Mouse (Mus musculus): ENCODE data around the gene Prpf8. TPM values are rescaled to one million over a fixed set of nuclear protein-coding genes. Genes with fewer than 3 reads are reported as not detected.
"Not testable (repeated sequence)": the region's sequence is repeated elsewhere in the genome, so short reads cannot be mapped to it uniquely, and the experiment has no call there.

Prpf8 gene
- polyA plus RNA-seq, 1 experiment from 2014 or later = 105 TPM

GRCm38 (mm10) chr11:75455041-75455736 is 31.4 kb upstream of the Prpf8 start:
- H3K4me1 ChIP-seq (replicated peaks; ENCODE audit: control insufficient read depth, insufficient read depth, low read length) = peaks cover 65% of the 10 kb centered on the region
- H3K36me3 ChIP-seq (ENCODE audit: control insufficient read depth, insufficient read depth, low read length) = peaks cover 5% of the 10 kb centered on the region; the same call in 1 of the 2 replicates
- no peaks in the 10 kb centered on the region for H3K9me3 ChIP-seq (ENCODE audit: control insufficient read depth, low read length)
- H3K4me3 ChIP-seq (ENCODE audit: low read depth, low read length) = peak overlapping the region; percentile 75; the same call in 1 of the 2 replicates
- ATAC-seq (replicated peaks; ENCODE audit: low FRiP score) (no peak), DNase-seq (ENCODE audit: low spot score) (no peak)
- 77% methylated on average over 10 of the region's 10 CpGs for WGBS
- H3K27me3 ChIP-seq (replicated peaks; ENCODE audit: control insufficient read depth, insufficient read depth, low read length) = no peaks in the 10 kb centered on the region
- peak overlapping the region; percentile 72 for H3K27ac ChIP-seq (ENCODE audit: low read depth, low read length)
- peak overlapping the region; percentile 100 for H3K4me2 ChIP-seq
- peak overlapping the region; percentile 82 for H3K9ac ChIP-seq (ENCODE audit: low read depth, low read length)

- not testable (repeated sequence) for H3K36me3 ChIP-seq (ENCODE audit: control insufficient read depth, insufficient read depth, low read length); H3K4me3 ChIP-seq (ENCODE audit: low read depth, low read length); H3K9ac ChIP-seq (ENCODE audit: low read depth, low read length); DNase-seq (ENCODE audit: low spot score); H3K27ac ChIP-seq (ENCODE audit: low read depth, low read length); H3K9me3 ChIP-seq (ENCODE audit: control insufficient read depth, low read length); ATAC-seq (replicated peaks; ENCODE audit: low FRiP score); H3K27me3 ChIP-seq (replicated peaks; ENCODE audit: control insufficient read depth, insufficient read depth, low read length); H3K4me2 ChIP-seq
- WGBS = 90% methylated on average over 2 of the region's 2 CpGs
- H3K4me1 ChIP-seq (replicated peaks; ENCODE audit: control insufficient read depth, insufficient read depth, low read length) = peaks cover 58% of the 10 kb centered on the region
These were observed 30.6 kb upstream of the Prpf8 start for GRCm38 (mm10) chr11:75455971-75456370.

GRCm38 (mm10) chr11:75456440-75456871 is 30.2 kb upstream of the Prpf8 start:
- Histone ChIP-seq H3K27me3 (replicated peaks; ENCODE audit: control insufficient read depth, insufficient read depth, low read length) (no peaks in the 10 kb centered on the region), H3K36me3 (ENCODE audit: control insufficient read depth, insufficient read depth, low read length) (peaks cover 5% of the 10 kb centered on the region; the same call in 1 of the 2 replicates), H3K27ac (ENCODE audit: low read depth, low read length) (no peak overlapping the region), H3K9me3 (ENCODE audit: control insufficient read depth, low read length) (no peaks in the 10 kb centered on the region), H3K4me2 (no peak overlapping the region), H3K4me3 (ENCODE audit: low read depth, low read length) (no peak overlapping the region), H3K4me1 (replicated peaks; ENCODE audit: control insufficient read depth, insufficient read depth, low read length) (peaks cover 53% of the 10 kb centered on the region), H3K9ac (ENCODE audit: low read depth, low read length) (no peak overlapping the region)
- 86% methylated on average over 7 of the region's 7 CpGs for WGBS
- DNase-seq (ENCODE audit: low spot score) = no peak
- ATAC-seq (replicated peaks; ENCODE audit: low FRiP score) = no peak

GRCm38 (mm10) chr11:75458169-75458568 is 28.4 kb upstream of the Prpf8 start:
- H3K27ac ChIP-seq (ENCODE audit: low read depth, low read length) = no peak overlapping the region
- no peak for DNase-seq (ENCODE audit: low spot score)
- ATAC-seq (replicated peaks; ENCODE audit: low FRiP score) = no peak
- H3K4me3 ChIP-seq (ENCODE audit: low read depth, low read length) = no peak overlapping the region
- H3K9me3 ChIP-seq (ENCODE audit: control insufficient read depth, low read length) = no peaks in the 10 kb centered on the region
- WGBS = 17% methylated on average over 3 of the region's 3 CpGs
- H3K27me3 ChIP-seq (replicated peaks; ENCODE audit: control insufficient read depth, insufficient read depth, low read length) = no peaks in the 10 kb centered on the region
- peak overlapping the region; percentile 39 for H3K4me2 ChIP-seq
- H3K9ac ChIP-seq (ENCODE audit: low read depth, low read length) = peak overlapping the region; percentile 10; the same call in 1 of the 2 replicates
- no peaks in the 10 kb centered on the region; the same call in 1 of the 2 replicates for H3K36me3 ChIP-seq (ENCODE audit: control insufficient read depth, insufficient read depth, low read length)
- peaks cover 55% of the 10 kb centered on the region for H3K4me1 ChIP-seq (replicated peaks; ENCODE audit: control insufficient read depth, insufficient read depth, low read length)

GRCm38 (mm10) chr11:75458628-75459041 is 28.0 kb upstream of the Prpf8 start:
- H3K4me2 ChIP-seq = no peak overlapping the region; the same call in 1 of the 2 replicates
- H3K4me1 ChIP-seq (replicated peaks; ENCODE audit: control insufficient read depth, insufficient read depth, low read length) = peaks cover 57% of the 10 kb centered on the region
- H3K27me3 ChIP-seq (replicated peaks; ENCODE audit: control insufficient read depth, insufficient read depth, low read length) = no peaks in the 10 kb centered on the region
- H3K27ac ChIP-seq (ENCODE audit: low read depth, low read length) = peak overlapping the region; percentile 96
- H3K36me3 ChIP-seq (ENCODE audit: control insufficient read depth, insufficient read depth, low read length) = no peaks in the 10 kb centered on the region; the same call in 1 of the 2 replicates
- 45% methylated on average over 8 of the region's 8 CpGs for WGBS
- no peaks in the 10 kb centered on the region for H3K9me3 ChIP-seq (ENCODE audit: control insufficient read depth, low read length)
- ATAC-seq (replicated peaks; ENCODE audit: low FRiP score) (no peak), DNase-seq (ENCODE audit: low spot score) (no peak)
- no peak overlapping the region for H3K4me3 ChIP-seq (ENCODE audit: low read depth, low read length)
- peak overlapping the region; percentile 42; the same call in 1 of the 2 replicates for H3K9ac ChIP-seq (ENCODE audit: low read depth, low read length)

GRCm38 (mm10) chr11:75459141-75459711 is 27.4 kb upstream of the Prpf8 start:
- DNase-seq (ENCODE audit: low spot score) (no peak), ATAC-seq (replicated peaks; ENCODE audit: low FRiP score) (no peak)
- peak overlapping the region; percentile 96 for H3K27ac ChIP-seq (ENCODE audit: low read depth, low read length)
- no peak overlapping the region for H3K4me3 ChIP-seq (ENCODE audit: low read depth, low read length)
- H3K27me3 ChIP-seq (replicated peaks; ENCODE audit: control insufficient read depth, insufficient read depth, low read length) = no peaks in the 10 kb centered on the region
- no peaks in the 10 kb centered on the region for H3K36me3 ChIP-seq (ENCODE audit: control insufficient read depth, insufficient read depth, low read length)
- WGBS = 70% methylated on average over 5 of the region's 5 CpGs
- H3K9me3 ChIP-seq (ENCODE audit: control insufficient read depth, low read length) = no peaks in the 10 kb centered on the region
- H3K4me1 ChIP-seq (replicated peaks; ENCODE audit: control insufficient read depth, insufficient read depth, low read length) = peaks cover 52% of the 10 kb centered on the region
- no peak overlapping the region; the same call in 1 of the 2 replicates for H3K9ac ChIP-seq (ENCODE audit: low read depth, low read length)
- peak overlapping the region; percentile 94 for H3K4me2 ChIP-seq

GRCm38 (mm10) chr11:75459751-75460102 is 26.9 kb upstream of the Prpf8 start:
- Histone ChIP-seq H3K27ac (ENCODE audit: low read depth, low read length) (peak overlapping the region; percentile 96), H3K9ac (ENCODE audit: low read depth, low read length) (peak overlapping the region; percentile 37), H3K4me3 (ENCODE audit: low read depth, low read length) (peak overlapping the region; percentile 83), H3K4me2 (peak overlapping the region; percentile 94), H3K36me3 (ENCODE audit: control insufficient read depth, insufficient read depth, low read length) (0 out of 2 replicates have a peak, but pooled peaks cover 2% of the 10 kb centered on the region), H3K27me3 (replicated peaks; ENCODE audit: control insufficient read depth, insufficient read depth, low read length) (no peaks in the 10 kb centered on the region), H3K9me3 (ENCODE audit: control insufficient read depth, low read length) (no peaks in the 10 kb centered on the region), H3K4me1 (replicated peaks; ENCODE audit: control insufficient read depth, insufficient read depth, low read length) (peaks cover 50% of the 10 kb centered on the region)
- DNase-seq (ENCODE audit: low spot score) (no peak), ATAC-seq (replicated peaks; ENCODE audit: low FRiP score) (no peak)
- 21% methylated on average over 5 of the region's 5 CpGs for WGBS

- under 1% methylated on average over 19 of the region's 19 CpGs for WGBS
- DNase-seq (ENCODE audit: low spot score) (peak; percentile 85), ATAC-seq (replicated peaks; ENCODE audit: low FRiP score) (peak; percentile 53)
- peaks cover 45% of the 10 kb centered on the region for H3K4me1 ChIP-seq (replicated peaks; ENCODE audit: control insufficient read depth, insufficient read depth, low read length)
- H3K9me3 ChIP-seq (ENCODE audit: control insufficient read depth, low read length) = no peaks in the 10 kb centered on the region
- peak overlapping the region; percentile 83 for H3K4me3 ChIP-seq (ENCODE audit: low read depth, low read length)
- peak overlapping the region; percentile 65 for H3K9ac ChIP-seq (ENCODE audit: low read depth, low read length)
- peak overlapping the region; percentile 96 for H3K27ac ChIP-seq (ENCODE audit: low read depth, low read length)
- H3K27me3 ChIP-seq (replicated peaks; ENCODE audit: control insufficient read depth, insufficient read depth, low read length) = no peaks in the 10 kb centered on the region
- peak overlapping the region; percentile 94 for H3K4me2 ChIP-seq
- H3K36me3 ChIP-seq (ENCODE audit: control insufficient read depth, insufficient read depth, low read length) = peaks cover 7% of the 10 kb centered on the region
These were observed 26.3 kb upstream of the Prpf8 start for GRCm38 (mm10) chr11:75460103-75460843.
